Mouse (Mus musculus): ENCODE data around the gene Gm7544. TPM values are rescaled to one million over a fixed set of nuclear protein-coding genes. Genes with fewer than 3 reads are reported as not detected.

Gene Gm7544
- polyA plus RNA-seq, 1 experiment from 2014 or later, result not detected

Other genes starting within 250 kb of the Gm7544 start
- gene Mff, start 231.1 kb downstream of the Gm7544 start, polyA plus RNA-seq (2015; fragmentation: Nextera tagmentation; extraction: Ambion mirVana), result 170 and 177 TPM in 2 replicates
- gene Tm4sf20, start 187.6 kb downstream of the Gm7544 start, polyA plus RNA-seq (2015; fragmentation: Nextera tagmentation; extraction: Ambion mirVana), result 19.1 and 21.3 TPM in 2 replicates
- not detected in 2 replicates for gene Gm47791, start 184.8 kb downstream of the Gm7544 start, polyA plus RNA-seq (2015; fragmentation: Nextera tagmentation; extraction: Ambion mirVana)
- gene Agfg1, start 116.5 kb downstream of the Gm7544 start, polyA plus RNA-seq (2015; fragmentation: Nextera tagmentation; extraction: Ambion mirVana), result 17.0 and 21.6 TPM in 2 replicates
- 0.17 and 0.30 TPM in 2 replicates for gene A030005L19Rik, start 42.7 kb downstream of the Gm7544 start, polyA plus RNA-seq (2015; fragmentation: Nextera tagmentation; extraction: Ambion mirVana)
- not detected in 2 replicates for gene A030014E15Rik, start 31.1 kb downstream of the Gm7544 start, polyA plus RNA-seq (2015; fragmentation: Nextera tagmentation; extraction: Ambion mirVana)
- not detected in 2 replicates for gene Gm6217, start 24.6 kb downstream of the Gm7544 start, polyA plus RNA-seq (2015; fragmentation: Nextera tagmentation; extraction: Ambion mirVana)
- not detected in 2 replicates for gene A030003K21Rik, start 12.6 kb downstream of the Gm7544 start, polyA plus RNA-seq (2015; fragmentation: Nextera tagmentation; extraction: Ambion mirVana)
- gene Gm47955, start 4.3 kb upstream of the Gm7544 start, polyA plus RNA-seq (2015; fragmentation: Nextera tagmentation; extraction: Ambion mirVana), result not detected in 2 replicates
- not detected in 2 replicates for gene Gm47959, start 44.5 kb upstream of the Gm7544 start, polyA plus RNA-seq (2015; fragmentation: Nextera tagmentation; extraction: Ambion mirVana)
- 0.54 and 0.88 TPM in 2 replicates for gene Slc19a3, start 82.4 kb upstream of the Gm7544 start, polyA plus RNA-seq (2015; fragmentation: Nextera tagmentation; extraction: Ambion mirVana)
- not detected in 2 replicates for gene Krtap28-10, start 86.5 kb upstream of the Gm7544 start, polyA plus RNA-seq (2015; fragmentation: Nextera tagmentation; extraction: Ambion mirVana)
- not detected in 2 replicates for gene Gm47969, start 88.9 kb upstream of the Gm7544 start, polyA plus RNA-seq (2015; fragmentation: Nextera tagmentation; extraction: Ambion mirVana)
- not detected in 2 replicates for gene A030005K14Rik, start 103.4 kb upstream of the Gm7544 start, polyA plus RNA-seq (2015; fragmentation: Nextera tagmentation; extraction: Ambion mirVana)
- not detected in 2 replicates for gene Krtap28-13, start 104.9 kb upstream of the Gm7544 start, polyA plus RNA-seq (2015; fragmentation: Nextera tagmentation; extraction: Ambion mirVana)
- 7.6 and 7.9 TPM in 2 replicates for gene Ccl20, start 160.8 kb upstream of the Gm7544 start, polyA plus RNA-seq (2015; fragmentation: Nextera tagmentation; extraction: Ambion mirVana)
- gene Daw1, start 203.7 kb upstream of the Gm7544 start, polyA plus RNA-seq (2015; fragmentation: Nextera tagmentation; extraction: Ambion mirVana), result 0.22 TPM in 1 of 2 replicates, not detected in the other